Mouse (Mus musculus) ES-E14 (cell line): Measurements from ENCODE around the gene Rbfox1. TPM values are rescaled to one million over a fixed set of nuclear protein-coding genes. Genes with fewer than 3 reads are reported as not detected.

Source experiments
- DNase-seq: peaks from one replicate; pipeline ENCODE4 v3.0.0-alpha.2; 2013; ENCODE audit warnings: low read depth, low spot score
- H3K27ac ChIP-seq: 2 replicates; pipeline ENCODE4 v1.5.1; 2012; ENCODE audit warnings: low read depth, mild to moderate bottlenecking, low read length, moderate library complexity, mixed read lengths; ENCODE audit not compliant: poor library complexity, insufficient read depth, severe bottlenecking
- H3K36me3 ChIP-seq: 2 replicates; pipeline ENCODE4 v1.6.1; 2012; ENCODE audit warnings: mild to moderate bottlenecking, low read length, moderate library complexity, mixed read lengths; ENCODE audit not compliant: control insufficient read depth, poor library complexity, insufficient read depth, severe bottlenecking
- H3K4me1 ChIP-seq, 2 experiments: fragments of 150-350 bp in 1 of 2; sonication (generic) in 1 of 2; 2 replicates each; pipeline ENCODE4 v1.6.1; 2012; ENCODE audit warnings: low read length in 2 of 2, mild to moderate bottlenecking in 1 of 2, mixed read lengths in 1 of 2; ENCODE audit not compliant: control insufficient read depth in 2 of 2, insufficient read depth in 2 of 2, poor library complexity in 1 of 2
- H3K4me3 ChIP-seq, 2 experiments: fragments of 150-350 bp in 1 of 2; sonication (generic) in 1 of 2; 2 replicates each; pipeline ENCODE4 v1.5.1; 2012; ENCODE audit warnings: low read length in 2 of 2, low read depth in 1 of 2, mild to moderate bottlenecking in 1 of 2, mixed read lengths in 1 of 2; ENCODE audit not compliant: insufficient read depth in 1 of 2, poor library complexity in 1 of 2, severe bottlenecking in 1 of 2
- H3K9ac ChIP-seq: 2 replicates; pipeline ENCODE4 v1.6.1; 2012; ENCODE audit warnings: low read depth, mild to moderate bottlenecking, low read length, mixed read lengths; ENCODE audit not compliant: poor library complexity, insufficient read depth, severe bottlenecking
- H3K9me3 ChIP-seq: fragments of 150-350 bp; sonication (generic); 2 replicates; pipeline ENCODE4 v1.6.1; 2012; ENCODE audit warnings: low read depth, mild to moderate bottlenecking, low read length; ENCODE audit not compliant: control insufficient read depth, insufficient read depth
- CHD2 ChIP-seq: IDR thresholded peaks from 2 replicates; pipeline ENCODE4 v1.6.1; 2014; ENCODE audit warnings: mild to moderate bottlenecking, low read depth, low read length, inconsistent platforms
- HCFC1 ChIP-seq: IDR thresholded peaks from 2 replicates; pipeline ENCODE4 v1.6.1; 2012; ENCODE audit warnings: low read length, inconsistent platforms, borderline replicate concordance; ENCODE audit not compliant: insufficient read depth
- MAFK ChIP-seq: IDR thresholded peaks from 2 replicates; pipeline ENCODE4 v1.6.1; 2014; ENCODE audit warnings: mild to moderate bottlenecking, low read depth, low read length, inconsistent platforms; ENCODE audit not compliant: insufficient read depth
- ZC3H11A ChIP-seq: IDR thresholded peaks from 2 replicates; pipeline ENCODE4 v1.6.1; 2012; ENCODE audit warnings: low read depth, mild to moderate bottlenecking, inconsistent platforms, low read length, borderline replicate concordance
- ZNF384 ChIP-seq: IDR thresholded peaks from 2 replicates; pipeline ENCODE4 v1.6.1; 2012; ENCODE audit warnings: low read depth, low read length, inconsistent platforms
- in situ Hi-C, 2 experiments: fragments of 600-800 bp; cut with MboI; formaldehyde crosslinking; loops; one replicate each; pipeline ENCODE4 v1.15.1; 2025; ENCODE audit warnings: low sequenced_read_pairs in 2 of 2, inconsistent platforms in 1 of 2; ENCODE audit not compliant: unreplicated experiment in 2 of 2
- total RNA-seq: library from RNA; depleted of rRNA; stranded (reverse); fragments of 300-350 nt; gene quantifications from 2 replicates; pipeline ENCODE4 v1.2.3, GENCODE M21; 2012

The Rbfox1 gene
- total RNA-seq, 1 experiment: 0.18 TPM

DNA sequence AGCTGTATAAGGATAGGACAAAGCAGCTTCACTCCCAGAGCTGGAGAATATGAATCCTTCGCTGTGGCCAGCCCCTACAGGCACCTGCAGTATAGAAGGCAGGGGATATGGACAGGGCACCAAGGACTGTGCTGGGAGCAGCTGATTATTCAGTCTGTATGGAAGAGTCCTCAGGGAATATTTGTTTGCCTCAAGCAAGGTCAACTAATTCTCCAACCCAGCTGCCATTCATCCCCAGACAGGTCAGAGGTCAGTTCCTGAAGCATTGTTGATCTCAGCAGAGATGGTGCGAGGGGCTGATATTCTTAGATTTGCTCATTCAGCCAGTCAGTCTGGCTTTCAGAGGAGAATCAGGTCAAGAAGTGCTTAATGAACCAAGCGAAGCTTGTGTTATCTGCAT lies 1175.7 kb downstream of the Rbfox1 start:
- DNase-seq: no peak
- Histone ChIP-seq H3K4me3 (no peak overlapping the region), H3K4me1 (no peaks in the 10 kb centered on the region), H3K36me3 (no peaks in the 10 kb centered on the region), H3K9me3 (no peaks in the 10 kb centered on the region), H3K9ac (no peak overlapping the region), H3K27ac (no peak overlapping the region)
- in situ Hi-C loops: no loop called here
- no peak for TF ChIP-seq CHD2
- TF ChIP-seq ZNF384: no peak
- TF ChIP-seq MAFK: no peak
- TF ChIP-seq HCFC1: no peak
- TF ChIP-seq ZC3H11A: no peak

DNA sequence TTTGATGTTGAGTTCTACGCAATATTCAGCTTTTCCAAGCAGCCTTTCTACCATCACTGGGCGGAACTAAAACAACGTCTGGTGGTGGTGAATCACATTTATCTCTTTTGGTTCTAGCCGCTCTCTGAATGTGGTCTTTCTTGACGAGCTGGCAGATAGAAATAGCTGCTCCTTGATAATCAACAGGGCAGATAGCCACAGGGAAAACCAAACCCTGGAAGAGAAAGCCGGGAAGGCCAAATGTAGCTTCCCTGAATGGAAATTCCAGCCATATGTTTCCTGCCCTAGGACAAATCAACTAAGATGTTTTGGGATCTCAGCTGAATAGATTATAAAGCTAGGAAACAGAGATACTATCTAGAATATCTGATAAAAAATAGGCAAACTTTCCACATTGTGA lies 1177.4 kb downstream of the Rbfox1 start:
- Histone ChIP-seq H3K9ac (no peak overlapping the region), H3K9me3 (no peaks in the 10 kb centered on the region), H3K27ac (no peak overlapping the region), H3K4me3 (no peak overlapping the region), H3K4me1 (no peaks in the 10 kb centered on the region), H3K36me3 (no peaks in the 10 kb centered on the region)
- TF ChIP-seq ZC3H11A (no peak), ZNF384 (no peak), MAFK (no peak), CHD2 (no peak), HCFC1 (no peak)
- in situ Hi-C loops: no loop called here
- DNase-seq: no peak

DNA sequence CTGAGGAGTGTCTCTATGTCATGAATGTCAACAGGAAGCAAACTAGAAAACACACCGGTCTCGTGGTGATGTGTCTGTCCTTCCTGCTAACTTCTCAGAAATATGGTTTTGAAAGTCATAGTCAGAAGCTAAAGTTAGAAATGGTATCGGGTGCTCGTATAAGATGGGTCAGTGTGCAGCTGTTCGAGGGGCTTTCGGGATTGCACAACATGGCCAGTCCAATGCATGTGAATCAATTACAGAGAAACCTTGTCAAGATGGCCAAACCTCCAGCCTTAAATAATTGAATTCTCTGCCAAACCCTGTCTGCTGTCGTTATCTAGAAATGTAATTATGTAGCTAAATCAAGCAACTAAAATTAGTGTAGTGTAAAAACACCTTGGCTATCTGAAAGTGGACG lies 1182.0 kb downstream of the Rbfox1 start:
- Histone ChIP-seq H3K4me3 (no peak overlapping the region), H3K9ac (no peak overlapping the region), H3K27ac (no peak overlapping the region), H3K4me1 (no peaks in the 10 kb centered on the region), H3K9me3 (no peaks in the 10 kb centered on the region), H3K36me3 (no peaks in the 10 kb centered on the region)
- no peak for DNase-seq
- no peak for TF ChIP-seq MAFK
- no peak for TF ChIP-seq ZC3H11A
- TF ChIP-seq ZNF384: no peak
- no peak for TF ChIP-seq HCFC1
- TF ChIP-seq CHD2: no peak
- in situ Hi-C loops: no loop called here

DNA sequence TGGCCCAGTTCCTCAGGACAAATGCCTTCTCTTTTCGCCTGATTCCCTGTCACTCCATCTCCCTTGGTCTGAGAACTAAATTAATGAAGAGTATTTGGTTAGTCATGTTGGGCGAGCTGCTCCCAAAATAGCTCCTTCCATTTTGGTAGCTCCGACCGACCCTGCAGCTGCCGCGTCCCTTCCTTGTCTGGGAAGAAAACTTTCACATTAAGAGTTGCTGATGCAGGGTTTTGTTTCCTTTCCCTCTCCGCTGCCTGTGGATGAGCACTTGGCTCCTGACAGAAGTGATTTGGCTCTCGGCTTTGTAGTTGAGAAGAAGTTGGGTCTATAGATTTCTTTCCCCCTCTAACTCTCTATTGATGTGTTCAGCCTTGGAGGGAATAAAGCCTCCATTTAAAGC lies 1184.4 kb downstream of the Rbfox1 start:
- Histone ChIP-seq H3K36me3 (no peaks in the 10 kb centered on the region), H3K9me3 (no peaks in the 10 kb centered on the region), H3K4me1 (peaks cover 0 to 7% of the 10 kb centered on the region in 2 experiments; a peak in 1 of 4 replicates), H3K4me3 (no peak overlapping the region), H3K9ac (no peak overlapping the region), H3K27ac (no peak overlapping the region)
- TF ChIP-seq ZNF384 (no peak), MAFK (no peak), CHD2 (no peak), HCFC1 (no peak), ZC3H11A (no peak)
- DNase-seq: no peak
- in situ Hi-C loops: no loop called here

DNA sequence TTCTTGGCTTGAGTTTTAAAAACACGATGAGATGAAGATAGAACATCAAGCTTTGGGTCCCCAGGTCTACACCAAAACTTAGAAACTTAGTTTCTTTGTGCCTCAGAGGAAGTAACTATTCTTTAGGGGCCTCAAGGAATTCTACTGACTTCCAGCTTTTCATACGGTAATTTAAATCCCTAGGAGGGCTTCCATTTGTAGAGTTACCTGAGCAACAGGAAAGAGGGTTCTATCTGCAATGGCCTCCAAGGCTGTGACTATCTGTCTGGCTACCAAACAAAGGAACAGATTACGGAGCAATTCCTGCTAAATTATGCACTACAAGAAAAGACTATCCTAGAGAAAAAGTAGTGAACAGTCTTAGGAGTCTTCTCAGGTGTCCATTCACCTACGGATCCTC lies 1189.6 kb downstream of the Rbfox1 start:
- Histone ChIP-seq H3K27ac (no peak overlapping the region; the same call in 1 of the 2 replicates), H3K9me3 (no peaks in the 10 kb centered on the region), H3K4me1 (peaks cover 3 to 15% of the 10 kb centered on the region in 2 experiments; a peak in 2 of 4 replicates), H3K4me3 (no peak overlapping the region), H3K36me3 (no peaks in the 10 kb centered on the region), H3K9ac (no peak overlapping the region)
- in situ Hi-C loops: no loop called here
- peak; percentile 28 for DNase-seq
- TF ChIP-seq HCFC1: no peak
- TF ChIP-seq ZNF384: no peak
- TF ChIP-seq CHD2: no peak
- TF ChIP-seq MAFK: no peak
- TF ChIP-seq ZC3H11A: no peak
